Mouse (Mus musculus) skeletal muscle tissue, adult 2 months (tissue): ENCODE measurements at regions not wholly inside any gene's neighbourhood (a gene's known extent, or its start where the extent isn't known, plus 50 kb on each side); places are given as distances from the start of the nearest gene placed in this dataset.

Experiments used
- DNase-seq: peaks from one replicate; pipeline ENCODE4 v3.0.0-alpha.2; 2012; ENCODE audit warnings: low read depth, low spot score

DNA sequence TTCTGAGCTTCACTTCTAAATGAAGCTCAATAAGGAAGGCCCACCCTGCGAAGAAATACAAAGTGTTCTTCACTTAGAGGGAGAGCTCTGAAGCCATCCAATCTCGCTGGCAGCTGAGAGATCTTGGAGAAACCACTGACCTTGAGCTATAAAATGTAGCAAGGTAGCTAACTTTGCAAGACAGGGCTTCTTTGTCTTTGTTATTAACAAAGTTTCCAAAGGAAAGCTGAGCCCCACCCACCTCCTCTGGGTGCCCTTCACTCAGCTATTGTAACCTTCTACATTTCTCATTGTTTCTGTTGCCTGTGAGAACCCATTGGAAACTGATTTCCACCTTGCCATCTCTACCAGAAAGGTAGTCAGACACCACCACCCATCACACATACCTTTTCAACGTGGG is 57.2 kb upstream of the Usp9x start:
- DNase-seq, result no peak

DNA sequence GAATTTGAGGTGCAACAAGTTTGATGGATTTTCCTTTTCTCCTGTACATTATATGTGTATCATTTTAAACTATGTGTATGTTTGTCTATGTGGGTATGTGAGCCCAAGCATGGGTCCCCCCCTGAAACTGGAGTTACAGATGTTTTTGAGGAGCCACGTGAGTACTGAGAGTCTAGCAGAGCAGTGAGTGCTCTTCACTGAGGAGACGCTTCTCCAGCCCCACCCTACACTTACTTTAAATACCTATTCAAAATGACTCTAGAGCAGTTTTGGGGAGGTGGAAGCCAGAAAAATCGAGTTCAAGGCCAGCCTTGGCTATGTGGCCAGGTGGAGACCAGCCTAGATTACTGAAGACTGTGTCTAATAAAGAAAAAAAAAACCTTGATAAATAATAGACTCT is 58.2 kb upstream of the Usp9x start:
- DNase-seq, result no peak

DNA sequence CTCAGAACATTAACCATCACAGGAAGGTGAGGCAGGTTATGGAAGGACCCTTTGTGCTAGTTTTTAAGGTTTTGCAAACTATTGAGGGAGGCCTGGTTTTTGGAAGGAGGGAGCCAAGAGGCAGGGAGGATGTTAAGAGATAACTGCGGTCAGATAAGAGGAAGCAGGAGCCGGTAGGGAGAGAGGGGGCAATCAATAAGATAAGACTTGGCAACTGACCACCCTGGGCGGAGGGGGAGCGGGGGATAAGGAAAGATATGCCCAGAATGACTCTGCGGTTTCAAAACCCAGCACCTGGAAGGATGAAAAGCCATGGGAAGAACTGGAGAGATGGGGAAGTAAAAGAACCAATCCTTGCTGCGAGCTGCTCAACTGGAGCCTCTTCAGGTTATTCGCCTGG is 80.5 kb upstream of the Usp9x start:
- no peak for DNase-seq

GRCm38 (mm10) chrX:12977676-12978075 is 93.6 kb upstream of the Usp9x start:
- DNase-seq, result no peak

GRCm38 (mm10) chrX:12968979-12969746 is 102.1 kb upstream of the Usp9x start:
- DNase-seq, result no peak

- DNase-seq, result no peak
These were observed 111.6 kb upstream of the Usp9x start for GRCm38 (mm10) chrX:12959467-12960314.

- DNase-seq, result no peak
These were observed 112.4 kb upstream of the Usp9x start for GRCm38 (mm10) chrX:12958873-12959272.

- peak; percentile 89 for DNase-seq
These were observed 120.2 kb upstream of the Usp9x start for GRCm38 (mm10) chrX:12950928-12951660.

DNA sequence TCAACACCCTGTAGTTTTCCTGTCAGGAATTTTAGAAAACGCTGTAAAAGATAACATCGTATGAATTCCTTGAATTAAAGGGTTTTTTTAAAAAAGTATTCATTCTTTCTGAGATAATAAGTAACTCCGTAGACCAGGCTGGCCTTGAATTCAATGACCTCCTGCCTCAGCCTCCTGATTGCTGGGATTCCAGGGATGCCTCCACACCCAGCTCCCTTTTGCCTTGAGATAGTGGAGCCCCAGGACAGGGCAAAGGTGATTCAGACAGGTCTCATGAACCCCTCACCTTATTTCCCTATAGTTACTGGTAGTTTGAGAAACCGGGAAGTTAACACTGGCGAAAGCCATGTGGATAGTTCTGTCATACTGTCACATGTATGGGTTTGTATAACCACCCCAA is 128.8 kb upstream of the Usp9x start:
- DNase-seq, result no peak

GRCm38 (mm10) chrX:12936406-12937172 is 134.7 kb upstream of the Usp9x start:
- no peak for DNase-seq

DNA sequence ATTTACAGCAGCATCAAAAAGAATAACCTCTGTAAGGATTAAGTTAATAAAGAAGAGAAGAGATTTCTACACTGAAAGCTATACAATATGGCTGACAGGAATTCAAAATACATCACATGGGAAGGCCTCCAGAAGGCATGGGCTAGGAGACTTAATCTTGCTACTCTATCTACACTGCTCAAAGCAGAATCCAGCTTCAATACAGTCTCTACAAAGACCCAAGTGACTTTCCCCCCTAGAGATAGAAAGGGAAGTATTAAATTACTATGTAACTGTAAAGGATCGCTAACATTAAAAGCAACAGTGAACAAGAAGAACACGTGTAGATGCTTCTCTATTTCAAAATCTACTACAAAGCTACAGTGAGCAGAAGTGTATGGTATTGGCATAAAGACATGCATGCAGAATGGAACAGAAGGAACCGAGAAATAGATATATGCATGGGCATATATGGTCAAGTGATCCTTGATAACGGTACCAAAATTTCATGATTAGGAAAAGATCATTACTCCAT is 137.9 kb upstream of the Usp9x start:
- DNase-seq, result no peak

DNA sequence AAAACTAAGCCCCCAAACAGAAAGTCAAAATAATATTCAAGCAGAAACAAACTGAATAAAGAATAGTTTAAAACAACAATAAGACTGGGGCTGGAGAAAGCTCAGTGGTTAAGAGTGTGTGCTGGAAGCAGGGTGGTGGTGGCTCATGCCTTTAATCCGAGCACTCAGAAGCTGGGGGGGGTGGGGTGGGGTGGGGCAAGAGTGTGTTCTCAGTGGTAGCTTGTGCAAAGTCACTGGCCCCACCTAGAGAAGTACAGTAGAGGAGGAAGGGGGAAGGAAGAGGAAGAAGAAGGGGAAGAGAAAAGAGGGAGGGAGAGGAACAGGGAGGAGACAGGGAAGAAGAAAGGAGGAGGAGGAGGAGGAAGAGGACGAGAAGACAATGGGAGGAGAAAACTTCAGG is 141.1 kb upstream of the Usp9x start:
- DNase-seq, result no peak

DNA sequence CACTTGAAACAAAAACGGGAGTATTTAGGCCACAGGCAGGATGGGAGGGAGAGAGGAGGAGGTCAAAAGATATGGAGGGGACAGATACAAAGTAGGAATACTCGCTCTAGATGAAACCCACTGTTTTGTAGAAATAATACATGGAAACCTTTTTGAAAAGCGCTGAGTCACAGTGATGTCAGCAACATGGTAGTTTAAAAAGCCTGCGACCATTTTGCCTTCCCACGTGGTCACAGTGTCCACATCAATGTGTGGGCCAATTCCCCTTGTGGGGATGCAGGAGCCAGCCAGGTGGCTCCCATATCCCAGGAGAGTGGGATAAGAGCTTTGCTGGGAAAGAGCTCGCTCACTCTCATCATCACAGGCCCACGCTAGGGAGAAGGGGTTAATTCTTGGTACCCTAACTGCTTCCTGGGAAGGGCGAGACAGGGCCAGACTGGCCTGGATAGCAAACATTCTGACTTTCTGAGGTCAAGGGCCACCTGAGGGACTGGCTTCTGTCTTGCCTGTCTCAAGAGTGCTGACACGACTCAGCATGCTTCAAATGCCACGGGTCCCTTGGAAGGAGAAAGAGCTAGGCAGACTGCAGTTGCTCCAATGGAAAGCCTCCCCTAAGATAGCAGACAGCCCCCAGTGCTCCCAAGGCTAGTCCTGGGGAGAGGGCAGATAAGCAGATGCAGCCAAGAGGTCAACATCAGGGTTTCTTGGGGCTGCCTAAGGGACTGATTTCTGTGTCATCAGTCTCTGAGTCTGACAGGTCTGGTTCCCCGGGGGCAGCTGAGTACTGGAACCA is 143.3 kb upstream of the Usp9x start:
- DNase-seq, result no peak

DNA sequence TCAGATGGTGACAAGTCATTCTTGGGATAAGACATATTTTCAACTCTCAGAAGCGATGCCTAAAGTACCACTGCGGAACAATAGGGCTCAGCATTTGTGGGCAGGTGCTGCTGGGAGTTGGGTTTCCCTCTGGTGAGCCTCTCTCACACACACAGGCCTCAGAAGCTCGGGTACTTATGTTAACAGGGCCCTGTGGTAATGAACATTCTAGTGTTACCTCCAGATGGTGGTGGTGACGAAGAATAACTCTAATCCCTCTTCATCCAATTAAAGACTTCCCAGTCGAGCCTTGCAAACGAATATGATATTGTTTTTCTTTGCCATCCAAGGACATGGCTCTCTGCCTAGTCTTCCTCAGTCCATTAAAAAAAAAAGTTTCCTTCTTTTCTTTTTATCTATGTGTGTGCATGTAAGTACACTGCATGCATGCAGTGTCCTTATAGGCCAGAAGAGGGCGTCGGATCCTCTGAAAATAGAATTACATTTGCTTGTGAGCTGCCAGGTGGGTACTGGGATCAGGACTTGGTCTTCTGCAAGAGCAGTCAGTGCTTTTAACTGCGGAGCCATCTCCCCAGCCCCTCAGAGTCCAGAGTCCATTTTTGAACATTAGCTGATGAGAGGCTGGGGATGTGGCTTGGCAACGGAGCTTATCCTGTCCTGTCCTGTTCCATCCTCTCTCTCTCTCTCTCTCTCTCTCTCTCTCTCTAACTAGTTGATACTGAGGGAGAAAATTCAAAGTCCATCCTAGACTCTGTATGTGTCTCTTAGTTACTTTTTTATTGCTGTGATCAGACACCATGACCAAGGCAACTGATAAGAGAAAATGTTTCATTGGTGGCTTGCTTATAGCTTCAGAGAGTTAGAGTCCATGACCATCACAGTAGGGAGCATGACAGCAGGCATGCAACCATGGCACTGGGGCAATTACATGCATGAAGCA is 146.3 kb upstream of the Usp9x start:
- no peak for DNase-seq

DNA sequence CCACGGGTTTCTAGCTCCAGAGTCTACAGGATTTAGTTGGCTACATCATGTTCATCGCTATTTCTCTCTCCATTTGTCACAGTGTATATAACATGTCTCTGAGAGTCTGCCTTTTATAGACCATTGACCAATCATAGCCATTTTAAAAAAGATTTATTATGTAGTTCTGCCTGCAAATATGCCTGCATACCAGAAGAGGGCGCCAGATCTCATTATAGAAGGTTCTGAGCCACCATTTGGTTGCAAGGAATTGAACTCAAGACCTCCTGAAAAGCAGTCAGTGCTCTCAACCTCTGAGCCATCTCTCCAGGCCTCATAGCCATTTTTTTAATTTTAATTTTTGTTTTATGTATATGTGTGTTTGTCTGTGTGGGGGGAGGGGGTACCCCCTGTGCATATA is 151.7 kb upstream of the Usp9x start:
- no peak for DNase-seq

DNA sequence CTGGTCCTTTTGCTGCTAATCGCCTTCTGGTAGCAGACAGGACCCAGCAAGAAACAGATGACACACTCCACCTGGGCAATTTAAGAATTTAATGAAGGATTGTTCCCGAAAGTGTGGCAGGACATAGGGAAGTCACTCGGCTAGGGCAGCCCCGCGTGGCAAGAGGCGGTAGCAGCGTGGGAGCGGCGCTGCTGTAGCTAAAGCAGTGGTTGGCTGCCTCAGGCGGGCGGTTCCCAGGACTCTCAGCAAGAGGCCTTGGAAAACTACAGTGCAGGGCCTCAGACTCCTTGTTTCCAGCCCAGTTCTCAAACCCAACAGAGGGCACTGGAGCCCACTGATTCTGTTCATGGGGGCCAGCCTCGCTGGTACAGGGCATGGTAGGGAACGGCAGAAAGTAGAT is 154.2 kb upstream of the Usp9x start:
- DNase-seq, result no peak

GRCm38 (mm10) chrX:12916684-12917083 is 154.6 kb upstream of the Usp9x start:
- DNase-seq, result no peak

DNA sequence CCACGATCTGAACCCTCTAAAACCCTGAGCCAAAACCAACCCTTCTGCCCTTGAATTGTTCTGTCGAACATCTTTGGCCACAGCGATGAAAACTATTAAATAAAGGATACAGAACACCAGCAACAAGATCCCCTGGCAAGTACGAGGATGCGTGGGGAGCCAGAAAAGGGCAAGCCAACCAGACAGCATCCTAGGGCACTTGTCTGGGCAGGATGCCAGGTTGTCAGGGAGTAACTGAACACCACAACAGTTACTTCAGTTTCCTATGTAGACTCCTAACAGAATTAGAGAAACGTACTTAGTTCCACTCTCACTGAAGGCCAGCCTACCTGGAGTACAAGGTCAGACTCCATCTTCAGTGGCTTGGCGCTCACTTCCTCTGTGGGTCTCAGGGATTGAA is 138.4 kb upstream of the Med14 start:
- peak; percentile 39 for DNase-seq

DNA sequence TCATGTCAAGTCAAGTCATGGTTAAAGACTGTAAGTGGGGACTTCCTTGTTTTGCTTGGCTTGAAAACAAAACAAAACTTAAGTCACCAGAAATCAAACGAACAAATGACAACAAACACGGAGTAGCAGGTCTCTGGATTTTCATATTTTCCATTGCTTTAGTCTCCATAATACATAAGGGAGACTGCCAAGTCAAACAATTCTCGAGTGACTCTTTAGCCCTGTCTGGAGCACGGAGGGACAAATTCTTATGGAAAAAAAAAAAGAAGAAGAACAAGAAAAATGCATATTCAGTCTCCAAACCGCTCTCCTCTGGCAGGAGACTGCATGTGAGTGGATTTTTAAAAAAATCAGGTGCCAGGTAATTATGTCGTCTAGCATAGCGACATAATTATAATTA is 129.6 kb upstream of the Med14 start:
- DNase-seq, result no peak

GRCm38 (mm10) chrX:12889482-12889808 is 127.6 kb upstream of the Med14 start:
- DNase-seq, result no peak
